Mouse (Mus musculus): Measurements from ENCODE around the gene Plekhg1. TPM values are rescaled to one million over a fixed set of nuclear protein-coding genes. Genes with fewer than 3 reads are reported as not detected.

Plekhg1 gene
- polyA plus RNA-seq, 1 experiment: 2.3 TPM

DNA sequence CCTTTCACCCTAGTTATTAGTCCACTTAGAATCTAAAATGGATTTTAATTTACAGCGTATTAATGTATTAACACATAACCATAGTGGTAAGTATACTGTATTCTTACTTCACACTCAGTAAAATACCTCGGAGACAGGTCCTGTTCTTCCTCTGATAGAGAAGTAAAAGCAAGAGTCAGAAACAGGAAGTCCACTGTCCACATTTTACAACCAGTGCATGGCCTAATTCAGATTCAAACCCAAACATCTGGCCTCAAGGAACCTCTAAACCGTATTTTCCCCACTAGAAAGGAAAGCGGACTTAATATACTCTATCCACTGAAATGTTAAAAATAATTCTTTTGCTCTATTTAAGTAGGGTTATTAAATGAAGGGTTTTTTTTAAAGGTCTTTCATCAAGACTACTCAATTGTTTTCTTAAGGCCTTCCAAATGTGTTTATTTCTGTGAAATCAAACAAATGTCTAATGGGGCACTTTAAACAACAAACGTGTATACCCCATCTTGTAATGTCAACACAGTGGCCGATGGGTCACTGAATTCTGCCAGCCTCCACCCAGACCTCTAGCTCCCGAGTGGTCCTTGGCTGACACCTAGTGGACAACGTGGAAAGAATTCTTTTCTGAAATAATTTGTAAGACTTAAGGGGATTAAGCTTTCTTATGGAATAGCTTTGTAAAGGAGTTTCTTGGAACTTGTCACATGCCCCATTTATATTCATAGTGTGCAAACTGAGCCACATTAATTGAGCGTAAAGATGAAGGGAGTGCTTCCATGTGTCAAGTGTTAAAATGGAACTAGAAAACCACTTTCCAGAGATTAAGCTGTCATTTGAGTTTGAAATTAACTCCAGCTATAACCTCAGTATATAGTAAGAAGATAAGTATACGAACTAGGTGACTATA, 203.6 kb downstream of the Plekhg1 start:
- TF ChIP-seq POLR2A (IDR thresholded peaks at IDR 0.05; ENCODE audit: control insufficient read depth, extremely low read depth, insufficient read depth, low read length, poor library complexity) (no peak), CTCF (IDR thresholded peaks at IDR 0.05; ENCODE audit: borderline replicate concordance, control insufficient read depth, extremely low read depth, insufficient read depth, low read length, poor library complexity) (no peak)
- 24% methylated on average over 10 of the region's 10 CpGs for WGBS
- Histone ChIP-seq H3K27ac (ENCODE audit: control insufficient read depth, insufficient read depth, low read length) (no peak overlapping the region), H3K36me3 (ENCODE audit: control insufficient read depth, insufficient read depth, low read length) (no peaks in the 10 kb centered on the region), H3K4me3 (ENCODE audit: control insufficient read depth, insufficient read depth, low read length) (no peak overlapping the region), H3K27me3 (ENCODE audit: control insufficient read depth, insufficient read depth, low read length) (no peaks in the 10 kb centered on the region), H3K4me1 (replicated peaks; ENCODE audit: control insufficient read depth, insufficient read depth, low read length) (no peaks in the 10 kb centered on the region)
- peak; percentile 42 for DNase-seq

- Histone ChIP-seq H3K27me3 (ENCODE audit: control insufficient read depth, insufficient read depth, low read length) (no peaks in the 10 kb centered on the region), H3K4me1 (replicated peaks; ENCODE audit: control insufficient read depth, insufficient read depth, low read length) (no peaks in the 10 kb centered on the region), H3K27ac (ENCODE audit: control insufficient read depth, insufficient read depth, low read length) (no peak overlapping the region), H3K4me3 (ENCODE audit: control insufficient read depth, insufficient read depth, low read length) (no peak overlapping the region), H3K36me3 (ENCODE audit: control insufficient read depth, insufficient read depth, low read length) (no peaks in the 10 kb centered on the region)
- 97% methylated on average over 17 of the region's 17 CpGs for WGBS
- TF ChIP-seq POLR2A (IDR thresholded peaks at IDR 0.05; ENCODE audit: control insufficient read depth, extremely low read depth, insufficient read depth, low read length, poor library complexity) (no peak), CTCF (IDR thresholded peaks at IDR 0.05; ENCODE audit: borderline replicate concordance, control insufficient read depth, extremely low read depth, insufficient read depth, low read length, poor library complexity) (no peak)
- DNase-seq: no peak
Measured at GRCm38 (mm10) chr10:3946871-3947270, 206.7 kb downstream of the Plekhg1 start.

- no peak for DNase-seq
- no peaks in the 10 kb centered on the region for H3K36me3 ChIP-seq (ENCODE audit: control insufficient read depth, insufficient read depth, low read length)
- no peaks in the 10 kb centered on the region for H3K27me3 ChIP-seq (ENCODE audit: control insufficient read depth, insufficient read depth, low read length)
- no peak overlapping the region for H3K4me3 ChIP-seq (ENCODE audit: control insufficient read depth, insufficient read depth, low read length)
- no peaks in the 10 kb centered on the region for H3K4me1 ChIP-seq (replicated peaks; ENCODE audit: control insufficient read depth, insufficient read depth, low read length)
- WGBS: 94% methylated on average over 7 of the region's 7 CpGs
- H3K27ac ChIP-seq (ENCODE audit: control insufficient read depth, insufficient read depth, low read length): no peak overlapping the region
- no peak for TF ChIP-seq POLR2A (IDR thresholded peaks at IDR 0.05; ENCODE audit: control insufficient read depth, extremely low read depth, insufficient read depth, low read length, poor library complexity)
- no peak for TF ChIP-seq CTCF (IDR thresholded peaks at IDR 0.05; ENCODE audit: borderline replicate concordance, control insufficient read depth, extremely low read depth, insufficient read depth, low read length, poor library complexity)
Measured at GRCm38 (mm10) chr10:3947346-3947745, 207.2 kb downstream of the Plekhg1 start.

DNA sequence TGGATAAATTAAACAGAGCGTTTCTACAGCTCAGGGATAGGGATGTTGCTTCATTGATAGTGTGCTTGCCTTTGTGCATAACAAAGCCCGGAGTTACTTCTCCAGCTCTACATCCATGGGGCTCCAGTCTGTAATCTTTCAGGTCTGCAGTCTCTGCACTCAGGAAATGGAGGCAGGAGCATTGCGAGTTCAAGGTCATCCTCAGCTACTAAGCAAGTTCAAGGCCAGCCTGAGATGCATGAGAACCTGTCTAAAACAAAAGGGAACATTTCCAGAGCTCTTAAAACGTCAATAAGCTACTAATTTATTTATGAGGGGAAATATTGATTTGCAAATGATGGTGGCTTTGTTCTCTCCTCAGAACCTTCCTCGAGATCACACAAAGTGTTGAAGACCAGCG, 209.1 kb downstream of the Plekhg1 start:
- Histone ChIP-seq H3K4me1 (replicated peaks; ENCODE audit: control insufficient read depth, insufficient read depth, low read length) (no peaks in the 10 kb centered on the region), H3K27ac (ENCODE audit: control insufficient read depth, insufficient read depth, low read length) (no peak overlapping the region), H3K4me3 (ENCODE audit: control insufficient read depth, insufficient read depth, low read length) (no peak overlapping the region), H3K27me3 (ENCODE audit: control insufficient read depth, insufficient read depth, low read length) (no peaks in the 10 kb centered on the region), H3K36me3 (ENCODE audit: control insufficient read depth, insufficient read depth, low read length) (no peaks in the 10 kb centered on the region)
- 96% methylated on average over 6 of the region's 6 CpGs for WGBS
- no peak for DNase-seq
- TF ChIP-seq CTCF (IDR thresholded peaks at IDR 0.05; ENCODE audit: borderline replicate concordance, control insufficient read depth, extremely low read depth, insufficient read depth, low read length, poor library complexity) (no peak), POLR2A (IDR thresholded peaks at IDR 0.05; ENCODE audit: control insufficient read depth, extremely low read depth, insufficient read depth, low read length, poor library complexity) (no peak)

DNA sequence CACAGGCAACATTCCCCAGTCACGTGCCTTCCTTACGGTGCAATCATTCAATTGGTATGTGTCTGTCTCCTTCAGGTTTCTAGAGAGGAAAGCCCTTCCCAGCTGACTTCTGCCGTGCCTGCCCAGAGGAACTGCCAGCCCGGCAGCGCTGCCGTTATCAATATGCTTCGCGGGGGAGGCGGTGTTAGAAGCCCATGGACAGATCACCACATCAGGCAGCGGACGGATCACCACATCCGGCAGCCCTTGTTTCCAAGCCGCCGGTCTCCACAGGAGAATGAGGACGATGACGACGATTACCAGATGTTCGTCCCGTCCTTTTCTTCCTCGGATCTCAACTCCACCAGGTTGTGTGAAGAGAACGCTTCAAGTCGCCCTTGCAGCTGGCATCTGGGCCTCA, 216.3 kb downstream of the Plekhg1 start:
- no peak for DNase-seq
- no peak for TF ChIP-seq CTCF (IDR thresholded peaks at IDR 0.05; ENCODE audit: borderline replicate concordance, control insufficient read depth, extremely low read depth, insufficient read depth, low read length, poor library complexity)
- no peak for TF ChIP-seq POLR2A (IDR thresholded peaks at IDR 0.05; ENCODE audit: control insufficient read depth, extremely low read depth, insufficient read depth, low read length, poor library complexity)
- Histone ChIP-seq H3K27ac (ENCODE audit: control insufficient read depth, insufficient read depth, low read length) (no peak overlapping the region), H3K36me3 (ENCODE audit: control insufficient read depth, insufficient read depth, low read length) (no peaks in the 10 kb centered on the region), H3K4me1 (replicated peaks; ENCODE audit: control insufficient read depth, insufficient read depth, low read length) (no peaks in the 10 kb centered on the region), H3K27me3 (ENCODE audit: control insufficient read depth, insufficient read depth, low read length) (no peaks in the 10 kb centered on the region), H3K4me3 (ENCODE audit: control insufficient read depth, insufficient read depth, low read length) (no peak overlapping the region)
- 95% methylated on average over 22 of the region's 22 CpGs for WGBS

- Histone ChIP-seq H3K4me1 (replicated peaks; ENCODE audit: control insufficient read depth, insufficient read depth, low read length) (no peaks in the 10 kb centered on the region), H3K36me3 (ENCODE audit: control insufficient read depth, insufficient read depth, low read length) (no peaks in the 10 kb centered on the region), H3K27ac (ENCODE audit: control insufficient read depth, insufficient read depth, low read length) (no peak overlapping the region), H3K27me3 (ENCODE audit: control insufficient read depth, insufficient read depth, low read length) (no peaks in the 10 kb centered on the region; the same call in 1 of the 2 replicates), H3K4me3 (ENCODE audit: control insufficient read depth, insufficient read depth, low read length) (no peak overlapping the region)
- TF ChIP-seq POLR2A (IDR thresholded peaks at IDR 0.05; ENCODE audit: control insufficient read depth, extremely low read depth, insufficient read depth, low read length, poor library complexity) (no peak), CTCF (IDR thresholded peaks at IDR 0.05; ENCODE audit: borderline replicate concordance, control insufficient read depth, extremely low read depth, insufficient read depth, low read length, poor library complexity) (no peak)
- DNase-seq: no peak
- 84% methylated on average over 5 of the region's 5 CpGs for WGBS
Measured at GRCm38 (mm10) chr10:3958591-3958990, 218.4 kb downstream of the Plekhg1 start.

Data from thymus, adult 2 months (tissue).